In genomic region chr5:7960176-7960575, GRCm38 (mm10) we compare ENCODE assay signal across 8 mouse cellular contexts. TPM values are rescaled to one million over a fixed set of nuclear protein-coding genes. Genes with fewer than 3 reads are reported as not detected.
A peak's percentile ranks its signal among the peaks of the same experiment; 100 is the strongest.
DNase-seq lines count a peak whose midpoint lies in the region; ATAC-seq and TF ChIP-seq lines count a peak whose summit lies in the region.

Steap4 (plus strand) TSS chr5:7960457.

- no peaks in the 10 kb centered on the region for H3K9me3 ChIP-seq in intestine, embryonic 15.5 days
- H3K9me3 ChIP-seq in liver, embryonic 16.5 days (replicated peaks; ENCODE audit: control insufficient read depth, low read length) = no peaks in the 10 kb centered on the region
- H3K9me3 ChIP-seq in neural tube, embryonic 15.5 days (replicated peaks) = no peaks in the 10 kb centered on the region

- POLR2A ChIA-PET in Patski (lab: Charles Lee) = interaction anchor here (0.7 kb wide), 1 partner anchor 8 kb away, joined by 4 read pairs; no protein-coding TSS in a partner anchor

- H3K27me3 ChIP-seq in Patski = peaks cover 48% of the 10 kb centered on the region
- H3K27me3 ChIP-seq in intestine, embryonic 15.5 days (replicated peaks) = no peaks in the 10 kb centered on the region
- no peaks in the 10 kb centered on the region for H3K27me3 ChIP-seq in liver, embryonic 16.5 days (ENCODE audit: control insufficient read depth, insufficient read depth, low read depth, low read length)
- H3K27me3 ChIP-seq in neural tube, embryonic 15.5 days (replicated peaks) = no peaks in the 10 kb centered on the region

- no peak within 1 kb of the TSS for H3K27ac ChIP-seq in intestine, embryonic 15.5 days
- no peak within 1 kb of the TSS; the same call in 1 of the 2 replicates for H3K27ac ChIP-seq in liver, embryonic 16.5 days (ENCODE audit: low read length)
- H3K27ac ChIP-seq in neural tube, embryonic 15.5 days (replicated peaks) = no peak within 1 kb of the TSS

- no peaks in the 10 kb centered on the region for H3K36me3 ChIP-seq in intestine, embryonic 15.5 days
- no peaks in the 10 kb centered on the region for H3K36me3 ChIP-seq in liver, embryonic 16.5 days (ENCODE audit: control insufficient read depth, insufficient read depth)
- no peaks in the 10 kb centered on the region for H3K36me3 ChIP-seq in neural tube, embryonic 15.5 days

- TF ChIP-seq CTCF in Patski (IDR thresholded peaks at IDR 0.05) = no peak

- CTCF ChIA-PET in Patski (lab: Charles Lee) = no interaction called here

- no peak for DNase-seq in Patski (ENCODE audit: low read depth, low spot score)
- DNase-seq in gonadal fat pad, adult 2 months (ENCODE audit: low read depth) = peak; percentile 80
- no peak for DNase-seq in layer of hippocampus, adult 9-11 months

- H3K4me1 ChIP-seq in intestine, embryonic 15.5 days (replicated peaks) = peaks cover 7% of the 10 kb centered on the region; the same call in 1 of the 2 replicates
- H3K4me1 ChIP-seq in liver, embryonic 16.5 days (ENCODE audit: control insufficient read depth, low read depth, low read length) = no peaks in the 10 kb centered on the region
- H3K4me1 ChIP-seq in neural tube, embryonic 15.5 days = peaks cover 8% of the 10 kb centered on the region

- ATAC-seq in Patski = peak; percentile 40
- ATAC-seq in common myeloid progenitor, adult 5-6 weeks (replicated peaks; ENCODE audit: low read depth, poor library complexity, severe bottlenecking) = peak; percentile 42
- ATAC-seq in intestine, embryonic 15.5 days = peak; percentile 89
- peak; percentile 70 for ATAC-seq in liver, embryonic 16.5 days (ENCODE audit: low read depth)
- ATAC-seq in neural tube, embryonic 15.5 days (ENCODE audit: low FRiP score) = no peak
- no peak for ATAC-seq in CD4-positive, CD25-positive, alpha-beta regulatory T cell, adult 4 months

- peak within 1 kb of the TSS; percentile 73 for H3K4me2 ChIP-seq in intestine, embryonic 15.5 days (replicated peaks)
- peak within 1 kb of the TSS; percentile 49 for H3K4me2 ChIP-seq in liver, embryonic 16.5 days (ENCODE audit: low read depth, low read length)
- peak within 1 kb of the TSS; percentile 56 for H3K4me2 ChIP-seq in neural tube, embryonic 15.5 days

- peak within 1 kb of the TSS; percentile 29 for H3K4me3 ChIP-seq in intestine, embryonic 15.5 days (replicated peaks)
- H3K4me3 ChIP-seq in liver, embryonic 16.5 days (ENCODE audit: low read depth, low read length) = peak within 1 kb of the TSS; percentile 37
- peak within 1 kb of the TSS; percentile 27 for H3K4me3 ChIP-seq in neural tube, embryonic 15.5 days (replicated peaks)

- WGBS in intestine, embryonic 15.5 days = 5% methylated on average over 20 of the region's 20 CpGs
- 8% methylated on average over 20 of the region's 20 CpGs for WGBS in liver, embryonic 16.5 days (ENCODE audit: insufficient replicate concordance)
- WGBS in neural tube, embryonic 15.5 days = 8% methylated on average over 20 of the region's 20 CpGs

- peak within 1 kb of the TSS; percentile 6; the same call in 1 of the 2 replicates for H3K9ac ChIP-seq in intestine, embryonic 15.5 days
- no peak within 1 kb of the TSS for H3K9ac ChIP-seq in liver, embryonic 16.5 days (ENCODE audit: low read depth, low read length)
- 0 out of 2 replicates have a peak within 1 kb of the TSS, but pooled peaks have one; percentile 36 for H3K9ac ChIP-seq in neural tube, embryonic 15.5 days (replicated peaks)

- in situ Hi-C loops in Patski (cut with MboI; ENCODE audit: low pct_unique_long_range_greater_than_20kb) = no loop called here

RNA-seq across cellular contexts. Expression of gene Steap4, which starts in this region (rescaled TPM):
- polyA plus RNA-seq in Patski (2021) = 0.09 TPM
- not detected in 2 replicates for total RNA-seq in common myeloid progenitor, adult 5-6 weeks (2017)
- 111 and 124 TPM in 2 replicates for polyA plus RNA-seq in gonadal fat pad, adult 2 months (2012; rRNA removed)
- polyA plus RNA-seq in intestine, embryonic 15.5 days (2015; fragmentation: Nextera tagmentation; extraction: Ambion mirVana) = 1.5 and 1.8 TPM in 2 replicates
- 8.9 and 9.4 TPM in 2 replicates for polyA plus RNA-seq in liver, embryonic 16.5 days (2015; fragmentation: Nextera tagmentation; extraction: Ambion mirVana)
- polyA plus RNA-seq in neural tube, embryonic 15.5 days (2015; fragmentation: Nextera tagmentation; extraction: Ambion mirVana) = 0.45 and 1.3 TPM in 2 replicates
- not detected for polyA plus RNA-seq in CD4-positive, CD25-positive, alpha-beta regulatory T cell, adult 4 months (2017; shearing (Covaris generic))

Comparison
In these comparisons a context has a peak if more than half of its experiments do, and no peak if none do; other contexts are left out.
1. RNA of gene Steap4 (polyA plus RNA-seq): 111 to 124 TPM in gonadal fat pad, adult 2 months; 8.9 to 9.4 TPM in liver, embryonic 16.5 days, 1.5 to 1.8 TPM in intestine, embryonic 15.5 days, 0.45 to 1.3 TPM in neural tube, embryonic 15.5 days, 0.09 TPM in Patski (single experiment) and not detected in CD4-positive, CD25-positive, alpha-beta regulatory T cell, adult 4 months; every median in the first group is over 10 times any median in the second.
2. Peak in ATAC-seq in Patski; RNA of the gene not detected or under 1 TPM.
3. Peak in ATAC-seq in common myeloid progenitor, adult 5-6 weeks; RNA of the gene not detected or under 1 TPM.
4. ATAC-seq: peak in intestine, embryonic 15.5 days (single experiment) and liver, embryonic 16.5 days (single experiment); none in neural tube, embryonic 15.5 days (single experiment) and CD4-positive, CD25-positive, alpha-beta regulatory T cell, adult 4 months (single experiment).
5. Peak in every context shown above with its lines, with median percentiles within 50 percentile points of each other: H3K4me2 ChIP-seq and H3K4me3 ChIP-seq.